Mouse (Mus musculus): Measurements from ENCODE around the gene Ccdc96. TPM values are rescaled to one million over a fixed set of nuclear protein-coding genes. Genes with fewer than 3 reads are reported as not detected.

Gene Ccdc96
- polyA plus RNA-seq, 1 experiment from 2014 or later, result 0.30 TPM

GRCm38 (mm10) chr5:36529698-36530097 lies 45.3 kb downstream of the Ccdc96 start:
- Histone ChIP-seq H3K4me3 (replicated peaks; ENCODE audit: low read length) (peak overlapping the region; percentile 79), H3K36me3 (ENCODE audit: control insufficient read depth, insufficient read depth, low read length) (no peaks in the 10 kb centered on the region), H3K4me2 (ENCODE audit: low read depth, low read length) (peak overlapping the region; percentile 72), H3K9me3 (replicated peaks; ENCODE audit: control insufficient read depth, low read length) (no peaks in the 10 kb centered on the region), H3K9ac (ENCODE audit: low read length) (peak overlapping the region; percentile 82), H3K27ac (ENCODE audit: low read length) (peak overlapping the region; percentile 80), H3K27me3 (ENCODE audit: control insufficient read depth, insufficient read depth, low read length) (no peaks in the 10 kb centered on the region), H3K4me1 (ENCODE audit: control insufficient read depth, insufficient read depth, low read length) (peaks cover 13% of the 10 kb centered on the region)
- 10% methylated on average over 5 of the region's 5 CpGs for WGBS
- no peak for ATAC-seq (ENCODE audit: insufficient read depth, low FRiP score)

GRCm38 (mm10) chr5:36530129-36530751 lies 45.9 kb downstream of the Ccdc96 start:
- Histone ChIP-seq H3K27me3 (ENCODE audit: control insufficient read depth, insufficient read depth, low read length) (no peaks in the 10 kb centered on the region), H3K36me3 (ENCODE audit: control insufficient read depth, insufficient read depth, low read length) (no peaks in the 10 kb centered on the region), H3K4me3 (replicated peaks; ENCODE audit: low read length) (peak overlapping the region; percentile 79), H3K4me2 (ENCODE audit: low read depth, low read length) (peak overlapping the region; percentile 72), H3K9ac (ENCODE audit: low read length) (peak overlapping the region; percentile 82), H3K27ac (ENCODE audit: low read length) (peak overlapping the region; percentile 80), H3K4me1 (ENCODE audit: control insufficient read depth, insufficient read depth, low read length) (peaks cover 13% of the 10 kb centered on the region), H3K9me3 (replicated peaks; ENCODE audit: control insufficient read depth, low read length) (no peaks in the 10 kb centered on the region)
- WGBS, result under 1% methylated on average over 28 of the region's 28 CpGs
- peak; percentile 94 for ATAC-seq (ENCODE audit: insufficient read depth, low FRiP score)

- H3K27ac ChIP-seq (ENCODE audit: low read length), result no peak overlapping the region
- peaks cover 1% of the 10 kb centered on the region for H3K4me1 ChIP-seq (ENCODE audit: control insufficient read depth, insufficient read depth, low read length)
- no peaks in the 10 kb centered on the region for H3K9me3 ChIP-seq (replicated peaks; ENCODE audit: control insufficient read depth, low read length)
- H3K4me2 ChIP-seq (ENCODE audit: low read depth, low read length), result no peak overlapping the region
- no peaks in the 10 kb centered on the region for H3K36me3 ChIP-seq (ENCODE audit: control insufficient read depth, insufficient read depth, low read length)
- 74% methylated on average over 6 of the region's 6 CpGs for WGBS
- no peak overlapping the region for H3K4me3 ChIP-seq (replicated peaks; ENCODE audit: low read length)
- H3K27me3 ChIP-seq (ENCODE audit: control insufficient read depth, insufficient read depth, low read length), result no peaks in the 10 kb centered on the region
- no peak overlapping the region for H3K9ac ChIP-seq (ENCODE audit: low read length)
- no peak for ATAC-seq (ENCODE audit: insufficient read depth, low FRiP score)
Measured at GRCm38 (mm10) chr5:36534455-36535030, 50.2 kb downstream of the Ccdc96 start.

GRCm38 (mm10) chr5:36535438-36536176 lies 51.2 kb downstream of the Ccdc96 start:
- Histone ChIP-seq H3K4me1 (ENCODE audit: control insufficient read depth, insufficient read depth, low read length) (no peaks in the 10 kb centered on the region; the same call in 1 of the 2 replicates), H3K9ac (ENCODE audit: low read length) (no peak overlapping the region), H3K9me3 (replicated peaks; ENCODE audit: control insufficient read depth, low read length) (no peaks in the 10 kb centered on the region), H3K27ac (ENCODE audit: low read length) (no peak overlapping the region), H3K4me2 (ENCODE audit: low read depth, low read length) (no peak overlapping the region), H3K4me3 (replicated peaks; ENCODE audit: low read length) (no peak overlapping the region), H3K27me3 (ENCODE audit: control insufficient read depth, insufficient read depth, low read length) (no peaks in the 10 kb centered on the region), H3K36me3 (ENCODE audit: control insufficient read depth, insufficient read depth, low read length) (no peaks in the 10 kb centered on the region)
- WGBS, result 78% methylated on average over 6 of the region's 6 CpGs
- no peak for ATAC-seq (ENCODE audit: insufficient read depth, low FRiP score)

- H3K4me3 ChIP-seq (replicated peaks; ENCODE audit: low read length), result no peak overlapping the region
- no peaks in the 10 kb centered on the region for H3K4me1 ChIP-seq (ENCODE audit: control insufficient read depth, insufficient read depth, low read length)
- H3K9ac ChIP-seq (ENCODE audit: low read length), result no peak overlapping the region
- no peak overlapping the region for H3K27ac ChIP-seq (ENCODE audit: low read length)
- 86% methylated on average over 3 of the region's 3 CpGs for WGBS
- H3K27me3 ChIP-seq (ENCODE audit: control insufficient read depth, insufficient read depth, low read length), result no peaks in the 10 kb centered on the region
- no peaks in the 10 kb centered on the region for H3K36me3 ChIP-seq (ENCODE audit: control insufficient read depth, insufficient read depth, low read length)
- H3K9me3 ChIP-seq (replicated peaks; ENCODE audit: control insufficient read depth, low read length), result no peaks in the 10 kb centered on the region
- H3K4me2 ChIP-seq (ENCODE audit: low read depth, low read length), result no peak overlapping the region
- no peak for ATAC-seq (ENCODE audit: insufficient read depth, low FRiP score)
Measured at GRCm38 (mm10) chr5:36536424-36536823, 52.0 kb downstream of the Ccdc96 start.

Other genes with a start within 250 kb of the Ccdc96 start
- 11.4 and 11.8 TPM in 2 replicates for gene Sorcs2, start 86.4 kb upstream of the Ccdc96 start, polyA plus RNA-seq (2015; fragmentation: Nextera tagmentation; extraction: Ambion mirVana)
- gene Grpel1, start 19.6 kb upstream of the Ccdc96 start, polyA plus RNA-seq (2015; fragmentation: Nextera tagmentation; extraction: Ambion mirVana), result 54.6 and 58.3 TPM in 2 replicates
- 1.7 and 2.0 TPM in 2 replicates for gene Tada2b, start 303 bp upstream of the Ccdc96 start, polyA plus RNA-seq (2015; fragmentation: Nextera tagmentation; extraction: Ambion mirVana)
- 39.5 and 43.6 TPM in 2 replicates for gene Tbc1d14, start 108.7 kb downstream of the Ccdc96 start, polyA plus RNA-seq (2015; fragmentation: Nextera tagmentation; extraction: Ambion mirVana)
- gene D5Ertd579e, start 211.4 kb downstream of the Ccdc96 start, polyA plus RNA-seq (2015; fragmentation: Nextera tagmentation; extraction: Ambion mirVana), result 20.4 and 20.5 TPM in 2 replicates